In genomic region chr14:16758773-16759434, GRCm38 (mm10) we compare ENCODE assay signal across 17 mouse cellular contexts.
DNase-seq lines count a peak whose midpoint lies in the region; ATAC-seq lines count a peak whose summit lies in the region.
"Had no signal": no experiment of that assay in that cellular context is flagged by ENCODE, and none has a peak within 500 bp of the region (broad histone marks: within the 10 kb centered on the region; RNA-seq: fewer than 3 reads in every experiment).

No protein-coding gene starts in this region.

- no peak overlapping the region for H3K4me3 ChIP-seq in hindbrain, embryonic 13.5 days
- no peak overlapping the region for H3K4me3 ChIP-seq in hindbrain, embryonic 10.5 days
- H3K4me3 ChIP-seq in midbrain, embryonic 15.5 days = no peak overlapping the region
- H3K4me3 ChIP-seq in midbrain, embryonic 10.5 days = no peak overlapping the region
- H3K4me3 ChIP-seq: embryonic facial prominence, embryonic 12.5 days; heart, embryonic 15.5 days; hindbrain, embryonic 15.5 days had no signal

- DNase-seq in cerebellum, postnatal 10 days = peak; percentile 16 to 31
- no peak for DNase-seq in cerebellum, adult 9-11 months
- DNase-seq in hindbrain, embryonic 10.5 days (ENCODE audit: low spot score) = no peak
- DNase-seq in midbrain, embryonic 10.5 days (ENCODE audit: low spot score) = no peak
- no peak for DNase-seq in testis, postnatal 10 days (ENCODE audit: low spot score)
- DNase-seq: adrenal gland, postnatal 25 days; cerebellum, adult 2 months; cerebellum, postnatal 25 days; gastrocnemius, postnatal 36 days; heart, adult 11 months; heart, postnatal 14 days; kidney, adult 18-20 months had no signal

- no peak overlapping the region for H3K4me2 ChIP-seq in hindbrain, embryonic 13.5 days
- no peak overlapping the region for H3K4me2 ChIP-seq in midbrain, embryonic 15.5 days
- H3K4me2 ChIP-seq: embryonic facial prominence, embryonic 12.5 days; heart, embryonic 15.5 days; hindbrain, embryonic 15.5 days had no signal

- WGBS in hindbrain, embryonic 13.5 days = 57% methylated on average over 6 of the region's 6 CpGs
- WGBS in hindbrain, embryonic 10.5 days = 78% methylated on average over 6 of the region's 6 CpGs
- 53% methylated on average over 6 of the region's 6 CpGs for WGBS in midbrain, embryonic 15.5 days
- WGBS in midbrain, embryonic 10.5 days = 77% methylated on average over 6 of the region's 6 CpGs

- peaks cover 8% of the 10 kb centered on the region; the same call in 1 of the 2 replicates for H3K4me1 ChIP-seq in hindbrain, embryonic 13.5 days (replicated peaks)
- H3K4me1 ChIP-seq in hindbrain, embryonic 10.5 days (replicated peaks) = 0 out of 2 replicates have a peak, but pooled peaks cover 4% of the 10 kb centered on the region
- peaks cover 3% of the 10 kb centered on the region; the same call in 1 of the 2 replicates for H3K4me1 ChIP-seq in midbrain, embryonic 15.5 days
- no peaks in the 10 kb centered on the region for H3K4me1 ChIP-seq in midbrain, embryonic 10.5 days
- H3K4me1 ChIP-seq: embryonic facial prominence, embryonic 12.5 days; heart, embryonic 15.5 days; hindbrain, embryonic 15.5 days had no signal

- no peaks in the 10 kb centered on the region for H3K9me3 ChIP-seq in hindbrain, embryonic 13.5 days
- H3K9me3 ChIP-seq in hindbrain, embryonic 10.5 days = no peaks in the 10 kb centered on the region
- H3K9me3 ChIP-seq in midbrain, embryonic 15.5 days = no peaks in the 10 kb centered on the region
- no peaks in the 10 kb centered on the region for H3K9me3 ChIP-seq in midbrain, embryonic 10.5 days (replicated peaks)
- H3K9me3 ChIP-seq: embryonic facial prominence, embryonic 12.5 days; heart, embryonic 15.5 days; hindbrain, embryonic 15.5 days had no signal

- ATAC-seq in hindbrain, embryonic 13.5 days (ENCODE audit: low FRiP score) = peak; percentile 54; the same call in 1 of the 2 replicates
- ATAC-seq in midbrain, embryonic 15.5 days (replicated peaks) = peak; percentile 63

- no peaks in the 10 kb centered on the region for H3K36me3 ChIP-seq in hindbrain, embryonic 13.5 days
- H3K36me3 ChIP-seq in hindbrain, embryonic 10.5 days = no peaks in the 10 kb centered on the region
- H3K36me3 ChIP-seq in midbrain, embryonic 15.5 days (replicated peaks) = no peaks in the 10 kb centered on the region
- H3K36me3 ChIP-seq in midbrain, embryonic 10.5 days = no peaks in the 10 kb centered on the region
- H3K36me3 ChIP-seq: embryonic facial prominence, embryonic 12.5 days; heart, embryonic 15.5 days; hindbrain, embryonic 15.5 days had no signal

- no peaks in the 10 kb centered on the region for H3K27me3 ChIP-seq in hindbrain, embryonic 13.5 days
- H3K27me3 ChIP-seq in hindbrain, embryonic 10.5 days (ENCODE audit: insufficient read depth, poor library complexity, severe bottlenecking) = no peaks in the 10 kb centered on the region
- no peaks in the 10 kb centered on the region for H3K27me3 ChIP-seq in midbrain, embryonic 15.5 days (replicated peaks)
- H3K27me3 ChIP-seq in midbrain, embryonic 10.5 days (ENCODE audit: low read depth, poor library complexity, severe bottlenecking) = no peaks in the 10 kb centered on the region
- H3K27me3 ChIP-seq: embryonic facial prominence, embryonic 12.5 days; heart, embryonic 15.5 days; hindbrain, embryonic 15.5 days had no signal

- no peak overlapping the region for H3K9ac ChIP-seq in hindbrain, embryonic 13.5 days
- no peak overlapping the region for H3K9ac ChIP-seq in midbrain, embryonic 15.5 days
- H3K9ac ChIP-seq: embryonic facial prominence, embryonic 12.5 days; heart, embryonic 15.5 days; hindbrain, embryonic 15.5 days had no signal

- H3K27ac ChIP-seq in hindbrain, embryonic 13.5 days = no peak overlapping the region
- H3K27ac ChIP-seq in hindbrain, embryonic 10.5 days = no peak overlapping the region
- H3K27ac ChIP-seq in midbrain, embryonic 15.5 days = no peak overlapping the region
- H3K27ac ChIP-seq in midbrain, embryonic 10.5 days (replicated peaks) = no peak overlapping the region
- H3K27ac ChIP-seq: embryonic facial prominence, embryonic 12.5 days; heart, embryonic 15.5 days; hindbrain, embryonic 15.5 days had no signal

Comparison
In these comparisons a context has a peak if more than half of its experiments do, and no peak if none do; other contexts are left out.
1. DNase-seq: peak in cerebellum, postnatal 10 days (2 of 2); none in cerebellum, adult 9-11 months (single experiment), hindbrain, embryonic 10.5 days (single experiment), midbrain, embryonic 10.5 days (single experiment) and testis, postnatal 10 days (single experiment).